Mouse (Mus musculus) thymus, postnatal 0 days (tissue): Measurements from ENCODE around the gene Alms1. TPM values are rescaled to one million over a fixed set of nuclear protein-coding genes. Genes with fewer than 3 reads are reported as not detected.
A peak's percentile ranks its signal among the peaks of the same experiment; 100 is the strongest.
"Not testable (repeated sequence)": the region's sequence is repeated elsewhere in the genome, so short reads cannot be mapped to it uniquely, and the experiment has no call there.

Source experiments
- DNase-seq: peaks from one replicate; pipeline ENCODE4 v3.0.0-alpha.2; 2015; ENCODE audit warnings: low spot score
- polyA plus RNA-seq: library from polyadenylated mRNA; unstranded; fragments of >200 nt; fragmentation: Nextera tagmentation; extraction: Ambion mirVana; gene quantifications from 2 replicates; pipeline ENCODE4 v1.2.1, GENCODE M21; 2015

The Alms1 gene
- polyA plus RNA-seq = 2.6 and 2.9 TPM in 2 replicates

DNA sequence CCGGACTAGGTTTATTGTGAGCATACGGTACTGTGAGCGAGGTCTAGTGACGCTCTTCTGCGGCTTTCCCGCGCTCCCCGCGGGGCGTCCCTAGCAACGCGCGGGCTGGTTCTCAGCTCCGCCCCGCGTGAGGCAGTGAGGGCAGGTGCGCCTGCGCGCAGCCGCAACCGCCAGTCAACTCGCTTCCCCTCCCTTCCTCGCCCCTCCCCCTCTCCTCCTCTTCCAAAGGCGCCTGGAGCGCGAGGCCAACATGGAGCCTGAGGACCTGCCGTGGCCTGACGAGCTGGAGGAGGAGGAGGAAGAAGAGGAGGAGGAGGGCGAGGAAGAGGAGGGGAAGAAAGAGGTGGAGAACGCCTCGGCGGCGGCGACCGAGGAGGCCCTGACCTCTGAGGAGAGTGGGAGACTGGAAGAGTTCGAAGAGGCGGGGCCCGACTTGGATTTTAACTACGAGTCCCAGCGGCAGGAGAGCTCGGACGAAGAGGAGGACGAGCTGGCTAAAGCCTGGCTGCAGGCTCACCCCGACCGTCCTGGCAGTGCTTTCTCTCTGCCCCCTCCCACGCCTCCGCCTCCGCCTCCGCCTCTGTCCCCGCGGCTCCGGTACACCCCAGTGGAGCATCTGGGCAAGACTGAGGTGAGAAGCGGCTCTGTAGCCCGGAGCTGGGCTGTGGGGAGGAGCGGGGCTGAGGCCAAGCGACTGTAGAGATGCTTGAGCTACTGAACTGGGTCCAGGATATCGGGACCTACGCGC, at the start of gene Alms1:
TSS of gene Alms1 (plus strand) at position 136 of the 748 bp plus-strand sequence.
- peak; percentile 94 for DNase-seq

DNA sequence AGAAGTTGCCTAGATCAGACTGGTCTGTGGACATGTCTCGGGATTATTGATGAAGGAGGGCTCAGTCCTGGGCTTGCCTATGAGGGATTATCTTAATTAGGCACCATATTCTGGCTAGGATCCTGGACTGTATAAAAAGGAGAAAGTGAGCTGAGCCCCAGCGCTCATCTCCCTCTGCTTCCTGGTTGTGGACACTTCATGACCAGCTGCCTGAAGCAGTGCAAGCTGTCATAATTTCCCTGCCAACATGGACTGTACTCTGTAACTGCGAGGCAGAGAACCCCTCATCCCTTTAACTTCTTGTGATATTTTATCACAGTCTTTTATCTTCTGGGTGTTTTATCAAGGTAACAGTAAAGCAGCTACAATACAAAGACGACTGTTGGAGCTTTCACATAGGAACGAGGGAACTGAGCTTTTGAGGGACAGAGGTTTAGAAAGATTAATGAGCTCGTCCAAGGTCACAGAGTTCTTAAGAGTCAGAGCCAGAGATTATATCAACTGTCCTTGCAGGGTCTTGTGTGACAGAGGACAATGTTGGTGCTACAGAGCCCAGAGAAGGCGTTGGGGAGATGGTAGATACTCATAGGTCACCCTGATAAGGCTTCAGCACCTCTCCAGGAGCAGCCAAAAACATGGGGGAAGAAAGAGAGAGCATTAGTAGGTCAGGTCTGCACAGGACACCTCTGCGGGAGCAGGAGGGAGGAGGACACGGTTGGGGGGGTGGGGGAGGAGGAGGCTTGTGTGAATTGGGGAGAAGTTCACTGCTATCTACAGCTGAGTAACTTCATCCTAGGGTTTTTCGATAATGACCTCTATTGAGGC, 43.8 kb upstream of the Alms1 start:
- no peak for DNase-seq

DNA sequence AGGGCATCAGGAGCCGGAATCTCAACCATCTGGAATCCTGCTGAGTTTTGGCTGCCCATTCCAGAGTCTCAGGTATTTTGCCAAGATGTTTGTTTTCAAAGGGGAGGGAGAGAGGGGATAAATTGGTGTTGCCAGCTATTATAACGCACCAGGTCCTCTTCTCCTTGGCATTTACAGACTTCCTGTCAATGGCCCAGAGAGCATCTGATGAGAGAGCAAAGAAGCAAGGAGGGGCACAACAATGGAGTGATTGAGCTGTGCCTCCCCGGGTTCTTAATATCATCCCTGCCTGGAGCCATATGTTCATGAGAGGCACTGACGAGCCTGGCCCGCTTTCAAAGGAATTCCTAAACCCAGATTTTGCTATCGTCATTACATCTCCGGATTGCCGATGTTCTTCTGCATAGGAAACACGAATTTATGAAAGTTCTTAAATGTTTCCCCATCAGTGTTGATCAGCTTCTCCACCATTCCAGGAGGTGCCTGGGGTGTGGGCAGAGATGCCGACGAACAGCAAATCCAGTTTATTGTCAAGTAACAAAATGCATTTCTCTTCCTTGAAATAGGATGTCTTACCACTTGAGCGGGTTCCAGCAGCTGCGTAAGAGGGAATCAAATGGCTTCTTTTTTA, 43.0 kb upstream of the Alms1 start:
- no peak for DNase-seq

GRCm38 (mm10) chr6:85547642-85548041, 39.7 kb upstream of the Alms1 start:
- DNase-seq = no peak

GRCm38 (mm10) chr6:85562374-85562773, 25.0 kb upstream of the Alms1 start:
- DNase-seq = no peak

DNA sequence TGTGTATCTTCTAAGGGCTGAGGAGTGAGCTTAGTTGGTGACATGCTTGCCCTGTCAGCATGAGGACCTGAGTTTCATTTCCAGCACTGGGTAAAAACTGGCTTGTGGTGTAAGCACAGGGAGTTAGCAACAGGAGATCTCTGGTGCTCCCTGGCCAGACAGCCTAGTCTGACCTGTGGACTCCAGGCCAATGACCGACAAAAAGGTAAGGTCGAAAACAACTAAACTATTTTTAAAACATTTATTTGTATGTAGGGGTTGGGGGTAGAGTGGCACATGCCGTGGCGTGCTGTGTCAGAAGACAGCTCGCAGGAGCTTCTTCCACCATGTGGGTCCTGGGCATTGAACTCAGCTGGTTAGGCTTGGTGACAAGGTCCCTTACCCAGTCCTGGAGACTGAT, 14.5 kb upstream of the Alms1 start:
- DNase-seq = no peak

GRCm38 (mm10) chr6:85581688-85582087, 5.6 kb upstream of the Alms1 start:
- DNase-seq = no peak

DNA sequence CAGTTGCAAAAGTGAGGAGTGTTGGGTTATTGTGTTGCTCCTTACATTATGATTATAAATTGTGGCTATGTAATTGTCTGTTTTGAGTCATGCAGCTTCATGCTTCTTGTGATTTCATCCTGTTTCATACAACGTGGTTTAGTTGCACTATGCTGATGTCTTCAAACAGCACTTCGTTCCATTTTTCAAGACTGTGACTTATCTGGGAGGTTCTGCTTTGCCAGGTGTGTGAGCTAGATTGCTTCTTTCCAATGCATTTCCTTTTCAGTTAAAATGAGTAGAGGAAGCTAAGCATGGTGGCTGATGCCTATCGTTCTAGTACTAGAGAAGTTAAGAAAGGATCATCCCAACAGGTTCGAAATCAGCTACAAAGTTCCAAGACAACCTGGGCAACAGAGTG, 2.7 kb upstream of the Alms1 start:
- no peak for DNase-seq

GRCm38 (mm10) chr6:85586805-85587367, 445 bp upstream of the Alms1 start:
- no peak for DNase-seq

- DNase-seq = no peak
Observed at GRCm38 (mm10) chr6:85588164-85588563, 833 bp downstream of the Alms1 start.

DNA sequence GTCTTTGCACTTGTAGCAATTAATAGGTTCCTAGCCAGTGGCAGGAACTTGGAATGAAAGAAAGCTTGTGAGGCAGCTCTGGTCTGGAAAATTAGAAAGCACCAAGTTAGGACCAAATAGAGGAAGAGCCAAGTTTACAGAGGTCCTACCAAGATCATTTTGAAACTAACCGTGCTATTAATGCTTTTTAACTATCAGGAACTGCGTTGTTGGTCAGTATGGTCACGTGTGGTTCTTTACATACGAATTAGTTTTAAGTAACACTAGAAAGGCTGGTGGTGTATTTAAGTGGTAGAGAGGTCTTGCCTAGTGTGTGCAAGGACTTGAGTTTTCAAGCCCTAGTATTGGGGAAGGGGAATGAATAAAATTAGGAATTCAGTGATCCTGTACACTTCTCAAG, 1.2 kb downstream of the Alms1 start:
- no peak for DNase-seq

DNA sequence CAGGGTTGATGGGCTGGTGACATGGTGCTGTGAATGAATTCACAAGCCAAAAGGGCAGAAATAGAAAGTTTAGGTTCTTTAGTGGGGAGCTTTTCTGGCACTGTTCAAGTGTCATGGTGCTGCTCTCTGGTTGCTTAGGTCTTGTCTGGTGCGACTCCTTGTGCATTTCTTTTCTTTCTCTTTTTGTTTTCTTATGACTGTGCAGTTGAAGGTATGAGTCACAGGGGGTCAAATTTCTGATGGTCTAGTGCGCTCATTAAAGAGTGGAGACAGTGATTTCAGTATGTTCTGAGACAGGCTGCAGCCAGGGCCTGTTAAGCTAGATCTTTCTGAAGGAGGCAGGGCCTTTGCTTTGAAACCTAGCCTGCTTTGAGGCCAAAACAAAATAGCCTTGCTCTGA, 2.8 kb downstream of the Alms1 start:
- no peak for DNase-seq

GRCm38 (mm10) chr6:85599310-85599709, 12.0 kb downstream of the Alms1 start:
- DNase-seq = no peak

DNA sequence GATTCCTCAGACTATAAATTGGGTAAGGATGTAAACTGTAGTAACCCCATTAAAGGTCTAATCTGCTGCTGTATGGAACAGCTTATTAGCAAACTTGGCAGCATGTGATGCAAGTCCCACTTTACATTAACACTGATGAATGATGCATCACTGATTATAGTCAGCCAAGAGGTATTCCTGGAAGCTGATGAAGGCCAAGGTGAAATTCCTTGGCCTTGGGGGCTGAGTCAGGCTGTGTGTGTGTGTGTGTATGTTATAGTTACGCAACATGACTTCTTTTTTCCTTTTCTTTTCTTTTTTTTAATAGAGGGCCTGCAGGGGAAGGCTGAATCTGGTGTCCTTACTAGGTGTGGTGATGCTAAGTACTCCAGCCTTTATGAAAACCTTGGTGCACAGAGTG, 23.2 kb downstream of the Alms1 start:
- DNase-seq = no peak

DNA sequence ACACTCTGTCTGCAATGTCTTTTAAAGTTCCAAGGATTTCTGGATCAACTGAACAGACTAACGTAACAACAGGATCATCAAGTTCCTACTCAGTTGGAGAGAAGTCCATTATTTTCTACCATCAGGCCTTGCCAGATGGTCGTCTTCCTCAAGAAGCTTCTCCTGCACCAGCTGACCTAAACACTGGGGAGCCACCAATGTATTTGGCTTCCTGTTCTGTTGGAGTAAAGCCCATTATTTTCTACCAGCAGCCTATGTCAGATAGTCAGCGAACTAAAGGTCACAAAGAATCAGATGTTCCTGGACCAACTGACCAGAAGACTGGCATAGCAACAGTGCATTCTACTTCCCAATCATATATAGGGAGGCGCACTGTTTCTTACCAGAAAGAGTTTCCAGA, 33.5 kb downstream of the Alms1 start:
- DNase-seq = no peak

GRCm38 (mm10) chr6:85621600-85621999, 34.3 kb downstream of the Alms1 start:
- DNase-seq = no peak

GRCm38 (mm10) chr6:85624511-85624910, 37.2 kb downstream of the Alms1 start:
- DNase-seq = no peak

- DNase-seq = no peak
Observed at GRCm38 (mm10) chr6:85633165-85633564, 45.8 kb downstream of the Alms1 start.

GRCm38 (mm10) chr6:85653244-85653643, 65.9 kb downstream of the Alms1 start:
- DNase-seq = peak; percentile 10

- DNase-seq = not testable (repeated sequence)
Observed at GRCm38 (mm10) chr6:85701943-85702342, 114.6 kb downstream of the Alms1 start.

GRCm38 (mm10) chr6:85709206-85709605, 121.9 kb downstream of the Alms1 start:
- not testable (repeated sequence) for DNase-seq

GRCm38 (mm10) chr6:85709607-85710006, 122.3 kb downstream of the Alms1 start:
- DNase-seq = not testable (repeated sequence)
